Mouse (Mus musculus): Measurements from ENCODE around the gene Fam129b. TPM values are rescaled to one million over a fixed set of nuclear protein-coding genes. Genes with fewer than 3 reads are reported as not detected.
A peak's percentile ranks its signal among the peaks of the same experiment; 100 is the strongest.

The Fam129b gene
- polyA plus RNA-seq, 1 experiment, result 47.0 TPM

- TF ChIP-seq POLR2A (IDR thresholded peaks at IDR 0.05; ENCODE audit: borderline replicate concordance, extremely low read depth, insufficient read depth, insufficient read length, poor library complexity, severe bottlenecking) (no peak), CTCF (IDR thresholded peaks at IDR 0.05; ENCODE audit: borderline replicate concordance, extremely low read depth, insufficient read depth, insufficient read length) (no peak)
- DNase-seq (ENCODE audit: low read depth), result peak; percentile 84
Observed at GRCm38 (mm10) chr2:32895606-32896106, 19.7 kb downstream of the Fam129b start.

DNA sequence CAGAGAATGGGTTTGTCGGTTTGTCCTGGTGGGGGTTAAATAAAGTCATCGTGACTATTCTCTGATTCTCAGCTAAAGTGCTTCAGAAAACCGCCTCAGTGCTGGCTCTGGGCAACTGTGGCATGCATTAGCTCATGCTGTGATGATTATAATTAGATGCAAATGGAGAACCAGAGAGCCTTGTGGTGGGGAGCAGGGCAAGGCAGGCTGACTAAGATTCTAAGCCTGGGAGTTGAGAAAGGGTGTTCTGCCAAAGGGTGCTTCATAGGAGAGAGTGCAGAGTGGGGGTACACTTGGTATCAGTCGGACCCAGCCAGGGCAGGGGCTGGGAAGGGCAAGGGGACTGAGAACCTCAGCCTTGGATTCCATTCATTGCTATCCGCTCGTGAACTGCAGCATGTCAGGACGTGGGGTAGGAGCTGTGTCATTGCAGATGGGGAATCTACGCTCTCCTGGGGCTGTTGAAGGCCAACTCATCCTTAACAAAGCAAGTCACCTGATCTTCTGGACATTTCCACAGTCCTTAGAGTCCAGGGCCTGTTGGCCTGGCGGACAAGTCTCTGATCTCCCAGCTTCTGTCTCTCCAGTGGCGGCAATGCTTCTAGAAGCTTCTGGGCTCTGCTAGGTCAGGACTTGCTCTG lies 20.7 kb downstream of the Fam129b start:
- DNase-seq (ENCODE audit: low read depth), result peak; percentile 69

DNA sequence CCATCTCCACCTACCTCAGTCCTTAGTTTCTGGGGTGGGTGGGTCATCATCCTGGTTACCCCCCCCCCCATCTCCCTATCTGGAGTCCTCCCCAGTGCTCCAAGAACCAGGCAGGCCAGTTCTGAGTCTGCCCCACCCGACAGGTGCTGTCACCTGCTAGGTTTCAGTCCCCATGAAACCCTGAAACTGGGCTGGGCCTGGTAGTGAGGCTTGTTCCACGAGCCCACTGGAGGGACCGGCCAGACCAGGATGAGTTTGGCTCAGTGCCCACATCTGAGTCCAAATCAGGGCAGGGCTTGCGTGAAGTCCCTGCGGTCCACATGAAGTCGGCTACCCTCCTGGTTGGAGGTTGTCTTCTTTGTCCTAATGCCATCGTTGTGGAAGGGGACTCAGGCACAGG lies 23.1 kb downstream of the Fam129b start:
- no peak for DNase-seq (ENCODE audit: low read depth)
- TF ChIP-seq POLR2A (IDR thresholded peaks at IDR 0.05; ENCODE audit: borderline replicate concordance, extremely low read depth, insufficient read depth, insufficient read length, poor library complexity, severe bottlenecking), result no peak
- no peak for TF ChIP-seq CTCF (IDR thresholded peaks at IDR 0.05; ENCODE audit: borderline replicate concordance, extremely low read depth, insufficient read depth, insufficient read length)

More for the DNA sequence above, 20.7 kb downstream of the Fam129b start:
- TF ChIP-seq CTCF (IDR thresholded peaks at IDR 0.05; ENCODE audit: borderline replicate concordance, extremely low read depth, insufficient read depth, insufficient read length) (no peak), POLR2A (IDR thresholded peaks at IDR 0.05; ENCODE audit: borderline replicate concordance, extremely low read depth, insufficient read depth, insufficient read length, poor library complexity, severe bottlenecking) (no peak)

DNA sequence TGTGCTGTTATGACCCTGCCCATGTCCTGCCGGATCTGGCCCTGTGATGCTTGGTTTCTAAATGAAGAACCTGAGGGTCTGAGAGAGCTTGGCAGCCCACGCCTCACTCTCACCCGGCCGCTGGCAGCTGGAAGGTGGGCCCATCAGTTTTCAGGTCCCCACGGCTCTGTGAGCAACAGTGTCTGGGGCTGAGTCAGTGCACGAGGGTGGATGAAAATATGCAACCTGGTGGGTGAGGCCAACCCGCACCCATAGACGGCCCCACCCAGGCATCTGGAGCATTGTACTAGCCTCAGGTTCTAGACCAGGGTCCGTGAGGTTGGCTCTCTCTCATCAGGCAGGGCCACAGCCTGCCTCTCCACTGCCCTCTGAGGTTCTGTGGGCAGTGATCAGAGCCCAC lies 26.2 kb downstream of the Fam129b start:
- no peak for TF ChIP-seq CTCF (IDR thresholded peaks at IDR 0.05; ENCODE audit: borderline replicate concordance, extremely low read depth, insufficient read depth, insufficient read length)
- no peak for TF ChIP-seq POLR2A (IDR thresholded peaks at IDR 0.05; ENCODE audit: borderline replicate concordance, extremely low read depth, insufficient read depth, insufficient read length, poor library complexity, severe bottlenecking)
- DNase-seq (ENCODE audit: low read depth), result no peak

GRCm38 (mm10) chr2:32903470-32903869 lies 27.6 kb downstream of the Fam129b start:
- no peak for DNase-seq (ENCODE audit: low read depth)
- TF ChIP-seq CTCF (IDR thresholded peaks at IDR 0.05; ENCODE audit: borderline replicate concordance, extremely low read depth, insufficient read depth, insufficient read length) (no peak), POLR2A (IDR thresholded peaks at IDR 0.05; ENCODE audit: borderline replicate concordance, extremely low read depth, insufficient read depth, insufficient read length, poor library complexity, severe bottlenecking) (no peak)

DNA sequence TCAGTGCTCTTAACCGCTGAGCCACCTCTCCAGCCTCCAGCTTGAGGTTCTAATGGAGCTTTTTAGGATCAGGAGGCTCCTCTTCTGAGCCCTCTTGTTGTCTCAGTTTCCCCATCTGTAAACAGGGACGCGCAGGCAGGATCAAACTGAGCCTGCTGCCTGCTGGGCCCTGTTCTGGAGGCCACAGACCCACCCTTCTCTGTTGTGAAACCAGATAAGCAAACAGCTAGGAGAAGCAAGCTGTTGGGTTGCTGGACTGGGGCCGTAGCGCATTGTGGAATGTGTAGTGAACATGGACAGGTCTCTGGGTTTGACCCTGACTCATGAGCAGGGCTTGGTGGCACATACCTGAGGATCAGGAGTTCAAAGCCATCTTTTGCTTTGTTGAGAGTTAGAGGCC lies 28.7 kb downstream of the Fam129b start:
- TF ChIP-seq CTCF (IDR thresholded peaks at IDR 0.05; ENCODE audit: borderline replicate concordance, extremely low read depth, insufficient read depth, insufficient read length), result no peak
- no peak for TF ChIP-seq POLR2A (IDR thresholded peaks at IDR 0.05; ENCODE audit: borderline replicate concordance, extremely low read depth, insufficient read depth, insufficient read length, poor library complexity, severe bottlenecking)
- no peak for DNase-seq (ENCODE audit: low read depth)

DNA sequence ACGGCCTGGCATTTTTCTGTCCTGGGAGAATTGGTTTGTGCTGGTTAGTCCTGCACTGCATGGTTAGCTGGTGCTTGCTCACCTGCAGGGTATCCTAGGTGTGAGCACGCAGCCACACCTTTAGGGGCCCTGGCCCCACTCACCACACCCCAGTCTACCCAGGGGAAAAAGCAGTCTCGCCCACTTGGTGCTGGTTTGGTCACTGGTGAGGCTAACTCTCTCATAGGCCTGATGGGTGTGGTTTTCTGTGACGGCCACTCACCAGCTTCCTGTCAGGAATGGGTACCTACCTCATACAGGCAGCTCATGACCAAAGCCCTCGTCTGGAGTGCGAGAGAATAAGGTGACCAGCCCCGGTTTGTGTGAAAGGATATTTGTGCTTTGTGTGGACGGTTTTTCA lies 29.4 kb downstream of the Fam129b start:
- TF ChIP-seq CTCF (IDR thresholded peaks at IDR 0.05; ENCODE audit: borderline replicate concordance, extremely low read depth, insufficient read depth, insufficient read length), result no peak
- no peak for TF ChIP-seq POLR2A (IDR thresholded peaks at IDR 0.05; ENCODE audit: borderline replicate concordance, extremely low read depth, insufficient read depth, insufficient read length, poor library complexity, severe bottlenecking)

DNA sequence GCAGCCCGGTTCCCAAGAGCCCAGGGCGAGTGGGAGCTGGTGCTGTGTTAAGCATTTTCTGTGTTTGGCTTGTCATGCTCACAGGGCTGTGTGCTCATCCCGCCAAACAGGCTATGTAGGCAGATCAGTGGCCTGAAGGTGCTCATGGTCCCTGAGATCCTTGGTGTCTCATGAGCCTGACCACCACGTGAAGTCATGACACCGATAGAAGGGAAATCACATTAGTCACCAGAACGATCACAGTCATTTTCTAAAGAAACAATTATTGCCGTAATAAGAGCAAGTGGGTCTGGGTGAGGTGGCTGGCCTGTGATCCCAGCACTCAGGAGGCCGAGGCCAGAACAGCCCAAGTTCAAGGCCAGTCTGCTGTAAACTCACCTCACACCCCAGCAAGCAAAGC lies 31.5 kb downstream of the Fam129b start:
- TF ChIP-seq CTCF (IDR thresholded peaks at IDR 0.05; ENCODE audit: borderline replicate concordance, extremely low read depth, insufficient read depth, insufficient read length), result no peak
- no peak for TF ChIP-seq POLR2A (IDR thresholded peaks at IDR 0.05; ENCODE audit: borderline replicate concordance, extremely low read depth, insufficient read depth, insufficient read length, poor library complexity, severe bottlenecking)
- DNase-seq (ENCODE audit: low read depth), result no peak

More for the DNA sequence above, 29.4 kb downstream of the Fam129b start:
- no peak for DNase-seq (ENCODE audit: low read depth)

DNA sequence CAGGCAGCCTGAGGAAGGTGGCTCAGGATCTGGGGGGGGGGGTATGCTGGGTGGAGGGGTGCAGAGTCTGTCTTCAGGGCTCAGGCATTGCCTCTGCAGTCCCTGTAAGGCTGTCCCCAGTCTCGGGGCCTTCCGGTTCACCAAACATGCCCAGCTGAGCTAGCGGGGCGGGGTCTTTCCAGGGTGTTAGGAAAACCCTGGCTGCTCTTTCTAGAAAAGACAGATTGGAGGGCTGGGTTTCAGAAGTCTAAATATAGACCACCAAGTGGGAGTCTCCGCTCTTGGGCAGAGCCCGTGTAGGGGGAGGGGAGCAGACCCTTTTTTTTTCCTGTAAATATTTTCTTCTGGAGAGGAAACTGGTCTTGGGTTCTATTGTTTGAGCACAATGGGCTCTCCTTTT lies 32.4 kb downstream of the Fam129b start:
- TF ChIP-seq CTCF (IDR thresholded peaks at IDR 0.05; ENCODE audit: borderline replicate concordance, extremely low read depth, insufficient read depth, insufficient read length) (no peak), POLR2A (IDR thresholded peaks at IDR 0.05; ENCODE audit: borderline replicate concordance, extremely low read depth, insufficient read depth, insufficient read length, poor library complexity, severe bottlenecking) (no peak)

GRCm38 (mm10) chr2:32908796-32909195 lies 32.9 kb downstream of the Fam129b start:
- TF ChIP-seq POLR2A (IDR thresholded peaks at IDR 0.05; ENCODE audit: borderline replicate concordance, extremely low read depth, insufficient read depth, insufficient read length, poor library complexity, severe bottlenecking) (no peak), CTCF (IDR thresholded peaks at IDR 0.05; ENCODE audit: borderline replicate concordance, extremely low read depth, insufficient read depth, insufficient read length) (no peak)
- peak; percentile 31 for DNase-seq (ENCODE audit: low read depth)

More for the DNA sequence above, 32.4 kb downstream of the Fam129b start:
- peak; percentile 88 for DNase-seq (ENCODE audit: low read depth)

- DNase-seq (ENCODE audit: low read depth), result peak; percentile 31
- TF ChIP-seq CTCF (IDR thresholded peaks at IDR 0.05; ENCODE audit: borderline replicate concordance, extremely low read depth, insufficient read depth, insufficient read length) (no peak), POLR2A (IDR thresholded peaks at IDR 0.05; ENCODE audit: borderline replicate concordance, extremely low read depth, insufficient read depth, insufficient read length, poor library complexity, severe bottlenecking) (no peak)
Observed at GRCm38 (mm10) chr2:32911639-32912182, 35.8 kb downstream of the Fam129b start.
